Mouse (Mus musculus): ENCODE data around the gene Rbfox2. TPM values are rescaled to one million over a fixed set of nuclear protein-coding genes. Genes with fewer than 3 reads are reported as not detected.

Rbfox2 gene
- polyA plus RNA-seq, 1 experiment from 2014 or later = 13.1 TPM

GRCm38 (mm10) chr15:77085818-77086217, 221.0 kb downstream of the Rbfox2 start:
- Histone ChIP-seq H3K27me3 (replicated peaks) (no peaks in the 10 kb centered on the region), H3K9ac (no peak overlapping the region), H3K4me1 (no peaks in the 10 kb centered on the region), H3K4me2 (no peak overlapping the region), H3K9me3 (replicated peaks) (no peaks in the 10 kb centered on the region), H3K36me3 (peaks cover 35% of the 10 kb centered on the region), H3K27ac (no peak overlapping the region), H3K4me3 (no peak overlapping the region)
- no peak for ATAC-seq
- WGBS (ENCODE audit: insufficient replicate concordance) = 79% methylated on average over 7 of the region's 7 CpGs

- H3K4me1 ChIP-seq = no peaks in the 10 kb centered on the region
- no peak overlapping the region for H3K27ac ChIP-seq
- no peak overlapping the region for H3K4me3 ChIP-seq
- no peak overlapping the region for H3K4me2 ChIP-seq
- no peak for ATAC-seq
- H3K9ac ChIP-seq = no peak overlapping the region
- H3K36me3 ChIP-seq = peaks cover 44% of the 10 kb centered on the region
- H3K27me3 ChIP-seq (replicated peaks) = no peaks in the 10 kb centered on the region
- WGBS (ENCODE audit: insufficient replicate concordance) = 72% methylated on average over 5 of the region's 5 CpGs
- no peaks in the 10 kb centered on the region for H3K9me3 ChIP-seq (replicated peaks)
These were observed 225.3 kb downstream of the Rbfox2 start for GRCm38 (mm10) chr15:77081454-77081853.

- no peak overlapping the region for H3K4me3 ChIP-seq
- no peak for ATAC-seq
- H3K36me3 ChIP-seq = peaks cover 42% of the 10 kb centered on the region
- H3K9ac ChIP-seq = no peak overlapping the region
- no peaks in the 10 kb centered on the region for H3K27me3 ChIP-seq (replicated peaks)
- 71% methylated on average over 14 of the region's 14 CpGs for WGBS (ENCODE audit: insufficient replicate concordance)
- H3K27ac ChIP-seq = no peak overlapping the region
- H3K4me2 ChIP-seq = no peak overlapping the region
- H3K9me3 ChIP-seq (replicated peaks) = no peaks in the 10 kb centered on the region
- no peaks in the 10 kb centered on the region for H3K4me1 ChIP-seq
These were observed 226.0 kb downstream of the Rbfox2 start for GRCm38 (mm10) chr15:77080684-77081254.

GRCm38 (mm10) chr15:77079890-77080361, 226.9 kb downstream of the Rbfox2 start:
- Histone ChIP-seq H3K36me3 (peaks cover 37% of the 10 kb centered on the region), H3K9me3 (replicated peaks) (no peaks in the 10 kb centered on the region), H3K27me3 (replicated peaks) (no peaks in the 10 kb centered on the region), H3K4me1 (no peaks in the 10 kb centered on the region), H3K27ac (no peak overlapping the region), H3K4me2 (no peak overlapping the region), H3K4me3 (no peak overlapping the region), H3K9ac (no peak overlapping the region)
- 79% methylated on average over 11 of the region's 11 CpGs for WGBS (ENCODE audit: insufficient replicate concordance)
- no peak for ATAC-seq

GRCm38 (mm10) chr15:77079256-77079822, 227.5 kb downstream of the Rbfox2 start:
- Histone ChIP-seq H3K4me1 (no peaks in the 10 kb centered on the region), H3K4me2 (no peak overlapping the region), H3K9me3 (replicated peaks) (no peaks in the 10 kb centered on the region), H3K27me3 (replicated peaks) (no peaks in the 10 kb centered on the region), H3K9ac (no peak overlapping the region), H3K36me3 (peaks cover 33% of the 10 kb centered on the region), H3K27ac (no peak overlapping the region), H3K4me3 (no peak overlapping the region)
- 71% methylated on average over 14 of the region's 14 CpGs for whole genome bisulfite sequencing (ENCODE audit: insufficient replicate concordance)
- ATAC-seq = no peak

GRCm38 (mm10) chr15:77078786-77079185, 228.0 kb downstream of the Rbfox2 start:
- Histone ChIP-seq H3K9ac (no peak overlapping the region), H3K4me1 (no peaks in the 10 kb centered on the region), H3K36me3 (peaks cover 32% of the 10 kb centered on the region), H3K27me3 (replicated peaks) (no peaks in the 10 kb centered on the region), H3K4me3 (no peak overlapping the region), H3K27ac (no peak overlapping the region), H3K4me2 (no peak overlapping the region), H3K9me3 (replicated peaks) (no peaks in the 10 kb centered on the region)
- WGBS (ENCODE audit: insufficient replicate concordance) = 55% methylated on average over 3 of the region's 3 CpGs
- ATAC-seq = no peak

GRCm38 (mm10) chr15:77077906-77078305, 228.9 kb downstream of the Rbfox2 start:
- Histone ChIP-seq H3K4me1 (no peaks in the 10 kb centered on the region), H3K9ac (no peak overlapping the region), H3K27me3 (replicated peaks) (no peaks in the 10 kb centered on the region; the same call in 1 of the 2 replicates), H3K9me3 (replicated peaks) (no peaks in the 10 kb centered on the region), H3K36me3 (peaks cover 25% of the 10 kb centered on the region), H3K27ac (no peak overlapping the region), H3K4me2 (no peak overlapping the region), H3K4me3 (no peak overlapping the region)
- no peak for ATAC-seq
- 72% methylated on average over 9 of the region's 9 CpGs for WGBS (ENCODE audit: insufficient replicate concordance)

GRCm38 (mm10) chr15:77076523-77076922, 230.3 kb downstream of the Rbfox2 start:
- no peaks in the 10 kb centered on the region; the same call in 1 of the 2 replicates for H3K27me3 ChIP-seq (replicated peaks)
- WGBS (ENCODE audit: insufficient replicate concordance) = 49% methylated on average over 3 of the region's 3 CpGs
- ATAC-seq = no peak
- no peak overlapping the region for H3K4me3 ChIP-seq
- H3K9ac ChIP-seq = no peak overlapping the region
- no peaks in the 10 kb centered on the region for H3K4me1 ChIP-seq
- H3K36me3 ChIP-seq = peaks cover 21% of the 10 kb centered on the region
- H3K27ac ChIP-seq = no peak overlapping the region
- H3K4me2 ChIP-seq = no peak overlapping the region
- H3K9me3 ChIP-seq (replicated peaks) = no peaks in the 10 kb centered on the region

GRCm38 (mm10) chr15:77072556-77073163, 234.1 kb downstream of the Rbfox2 start:
- no peaks in the 10 kb centered on the region for H3K4me1 ChIP-seq
- no peak overlapping the region for H3K4me3 ChIP-seq
- H3K4me2 ChIP-seq = no peak overlapping the region
- H3K9me3 ChIP-seq (replicated peaks) = no peaks in the 10 kb centered on the region
- ATAC-seq = no peak
- peaks cover 6% of the 10 kb centered on the region for H3K36me3 ChIP-seq
- H3K9ac ChIP-seq = no peak overlapping the region
- peaks cover 17% of the 10 kb centered on the region for H3K27me3 ChIP-seq (replicated peaks)
- 64% methylated on average over 4 of the region's 4 CpGs for WGBS (ENCODE audit: insufficient replicate concordance)
- no peak overlapping the region for H3K27ac ChIP-seq

- WGBS (ENCODE audit: insufficient replicate concordance) = 3% methylated on average over 10 of the region's 10 CpGs
- Histone ChIP-seq H3K9me3 (replicated peaks) (no peaks in the 10 kb centered on the region), H3K9ac (no peak overlapping the region), H3K27me3 (replicated peaks) (peaks cover 17% of the 10 kb centered on the region), H3K4me3 (no peak overlapping the region), H3K27ac (no peak overlapping the region), H3K4me2 (peak overlapping the region; percentile 9; the same call in 1 of the 2 replicates), H3K4me1 (no peaks in the 10 kb centered on the region), H3K36me3 (peaks cover under 1% of the 10 kb centered on the region; the same call in 1 of the 2 replicates)
- ATAC-seq = 0 out of 2 replicates have a peak, but pooled peaks have one; percentile 35
These were observed 235.3 kb downstream of the Rbfox2 start for GRCm38 (mm10) chr15:77071501-77071900.

GRCm38 (mm10) chr15:77070745-77071268, 236.0 kb downstream of the Rbfox2 start:
- Histone ChIP-seq H3K9me3 (replicated peaks) (no peaks in the 10 kb centered on the region), H3K27ac (no peak overlapping the region), H3K9ac (no peak overlapping the region), H3K36me3 (no peaks in the 10 kb centered on the region), H3K27me3 (replicated peaks) (peaks cover 17% of the 10 kb centered on the region), H3K4me2 (no peak overlapping the region), H3K4me3 (no peak overlapping the region), H3K4me1 (no peaks in the 10 kb centered on the region)
- WGBS (ENCODE audit: insufficient replicate concordance) = 69% methylated on average over 11 of the region's 11 CpGs
- ATAC-seq = no peak

- no peaks in the 10 kb centered on the region for H3K36me3 ChIP-seq
- no peak overlapping the region for H3K27ac ChIP-seq
- ATAC-seq = no peak
- H3K4me2 ChIP-seq = no peak overlapping the region
- H3K9me3 ChIP-seq (replicated peaks) = no peaks in the 10 kb centered on the region
- H3K4me1 ChIP-seq = no peaks in the 10 kb centered on the region
- H3K9ac ChIP-seq = no peak overlapping the region
- no peak overlapping the region for H3K4me3 ChIP-seq
- WGBS (ENCODE audit: insufficient replicate concordance) = 40% methylated on average over 3 of the region's 3 CpGs
- peaks cover 17% of the 10 kb centered on the region for H3K27me3 ChIP-seq (replicated peaks)
These were observed 237.8 kb downstream of the Rbfox2 start for GRCm38 (mm10) chr15:77069019-77069418.

All from liver, embryonic 12.5 days (tissue).